Mouse (Mus musculus): ENCODE measurements at regions not wholly inside any gene's neighbourhood (a gene's known extent, or its start where the extent isn't known, plus 50 kb on each side); places are given as distances from the start of the nearest gene placed in this dataset.
"Not testable (repeated sequence)": the region's sequence is repeated elsewhere in the genome, so short reads cannot be mapped to it uniquely, and the experiment has no call there.

DNA sequence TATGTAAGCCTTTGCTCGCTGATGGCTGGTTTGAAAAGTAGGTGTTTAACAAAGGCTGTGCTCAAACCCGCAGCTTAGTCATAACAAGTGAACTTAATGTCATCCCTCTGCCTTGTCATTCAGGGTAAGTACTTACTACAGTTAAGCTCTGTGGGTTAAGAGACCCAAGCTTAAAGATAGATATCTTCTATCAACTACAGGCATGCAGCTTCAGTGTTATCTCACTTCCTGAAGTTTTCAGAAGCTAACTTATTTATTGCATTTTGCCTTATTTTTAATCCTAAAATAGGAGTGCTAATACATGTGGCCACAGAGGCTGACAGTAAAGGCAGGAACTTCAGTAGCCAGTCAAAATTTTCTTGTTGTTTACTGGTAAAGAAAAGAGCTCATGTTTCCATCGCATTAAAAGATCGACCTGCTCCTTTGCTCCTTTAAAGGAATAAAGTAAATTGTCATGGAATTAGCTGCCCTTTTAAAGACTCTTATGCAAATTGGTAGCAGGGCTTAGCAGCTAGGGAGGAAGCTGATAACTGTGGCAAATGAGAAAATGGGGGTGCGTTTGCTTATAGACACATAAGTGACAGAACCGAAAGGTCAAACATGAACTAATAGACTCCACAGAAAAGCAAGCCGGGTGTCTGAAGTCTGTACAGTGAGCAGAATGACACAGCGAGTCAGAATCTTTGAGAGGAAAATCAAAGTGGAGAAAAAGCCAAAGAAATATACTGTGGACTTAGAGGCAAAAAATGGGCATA, 55.9 kb upstream of the Inpp4b start:
- no peak for DNase-seq (ENCODE audit: low read depth, low spot score)

DNA sequence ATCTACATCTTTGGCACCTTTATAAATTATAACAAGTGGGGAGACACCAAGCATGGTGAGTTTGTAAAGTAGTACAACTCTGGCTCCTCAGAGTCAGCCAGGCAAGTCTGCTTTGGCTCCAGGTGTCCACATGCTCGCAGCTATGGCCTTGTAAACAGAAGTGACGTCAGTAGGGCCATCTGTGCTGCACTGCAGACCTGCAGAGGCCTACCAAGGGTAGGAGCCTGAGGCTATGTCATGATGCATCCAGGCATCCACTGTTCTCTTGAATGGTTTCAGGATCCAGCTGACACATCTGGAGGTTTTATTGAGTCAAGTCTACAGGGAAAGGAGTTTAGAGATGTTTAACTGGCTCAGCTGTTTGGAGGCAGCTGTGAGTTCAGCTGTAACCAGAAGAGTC, 82.3 kb upstream of the Inpp4b start:
- no peak for DNase-seq (ENCODE audit: low read depth, low spot score)

DNA sequence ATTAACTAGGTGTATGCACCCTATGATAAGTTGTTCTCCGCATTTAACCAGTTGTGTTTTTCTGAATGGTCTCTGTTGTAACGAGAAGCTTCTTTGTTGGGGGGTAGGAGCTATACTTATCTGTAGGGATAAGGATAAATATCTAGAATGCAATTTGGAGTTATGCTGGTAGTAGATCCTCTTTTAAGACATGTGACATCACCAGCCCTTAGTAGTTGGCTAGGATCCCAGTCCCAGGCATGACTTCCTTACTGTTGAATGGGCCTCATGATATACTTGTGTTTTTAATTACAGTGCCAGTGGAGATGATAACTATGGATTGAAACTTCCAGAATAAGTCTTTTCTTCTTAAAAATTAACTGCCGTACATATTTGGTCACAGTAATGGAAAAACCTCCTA, 118.5 kb upstream of the Inpp4b start:
- DNase-seq (ENCODE audit: low read depth, low spot score), result no peak

DNA sequence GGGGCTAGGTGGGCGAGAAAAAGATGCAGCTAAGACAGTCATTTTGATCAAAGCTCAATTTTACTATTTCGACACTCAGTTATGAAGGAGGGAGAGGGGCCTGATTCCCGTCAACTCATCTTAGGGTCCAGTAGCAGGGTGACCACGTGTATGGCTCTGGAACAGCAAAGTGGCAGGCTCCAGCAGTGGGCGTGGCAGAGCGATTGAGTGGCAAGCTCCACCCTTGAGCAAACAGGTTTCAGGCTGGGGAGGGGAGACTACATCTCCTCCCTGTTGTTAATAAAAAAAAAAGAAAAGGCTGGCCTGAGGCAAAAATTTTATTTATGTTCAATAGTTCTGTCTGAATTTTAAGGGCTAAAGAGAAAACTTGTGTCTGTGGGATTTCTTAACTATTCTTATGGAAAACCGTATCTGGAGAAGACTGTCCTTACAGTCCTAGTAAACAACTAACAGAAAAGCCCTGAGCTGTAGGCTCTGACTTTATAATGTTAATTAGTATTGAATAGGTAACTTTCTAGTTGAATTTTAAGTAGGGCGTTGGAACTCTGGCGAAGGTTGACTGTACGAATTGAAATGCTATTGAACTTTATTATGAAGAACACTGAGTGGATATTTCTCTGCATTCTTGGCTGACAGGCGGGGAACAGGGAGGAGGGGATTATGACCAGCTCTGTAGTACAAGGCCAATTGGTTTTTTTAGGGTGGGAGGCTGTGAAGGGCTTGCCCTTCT, 155.1 kb upstream of the Inpp4b start:
- DNase-seq (ENCODE audit: low read depth, low spot score), result not testable (repeated sequence)

DNA sequence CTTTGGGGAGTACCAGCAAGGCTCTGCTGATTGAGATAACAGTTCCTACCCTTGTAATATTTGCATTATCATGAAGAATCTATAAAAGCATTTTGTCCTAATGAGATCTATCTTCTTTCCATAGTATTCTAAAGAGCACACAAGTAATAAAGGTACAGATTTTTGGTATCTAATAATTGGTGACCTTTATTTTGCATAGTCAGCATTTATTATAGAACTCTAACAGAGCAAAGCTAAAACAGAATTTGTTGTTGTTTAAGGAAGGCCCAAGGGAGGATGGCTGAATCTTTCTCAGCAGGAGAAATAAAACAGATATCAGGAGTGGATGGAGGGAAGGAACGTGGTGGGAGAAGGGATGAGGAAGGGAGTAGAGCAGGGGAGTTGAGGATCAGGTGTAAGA, 160.8 kb upstream of the Usp38 start:
- DNase-seq (ENCODE audit: low read depth, low spot score), result no peak

DNA sequence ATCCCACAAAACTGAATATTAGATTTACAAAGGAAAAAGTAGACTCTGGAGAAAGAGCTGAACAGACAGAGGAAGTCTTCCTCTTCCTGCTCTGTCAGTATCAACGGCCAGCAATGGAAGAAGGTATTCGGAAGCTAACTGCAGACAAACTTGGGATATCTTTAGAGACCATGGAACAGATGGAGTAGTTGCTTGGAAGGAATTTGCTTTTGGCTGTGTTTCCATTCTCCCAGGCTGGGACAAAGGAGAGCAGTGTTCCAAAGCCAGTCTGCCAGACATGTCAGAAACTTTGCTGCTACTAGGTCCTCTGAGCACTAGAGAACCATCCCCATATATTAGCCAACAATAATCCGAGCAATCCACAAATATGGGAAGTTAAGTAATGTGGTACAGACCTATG, 132.5 kb upstream of the Usp38 start:
- DNase-seq (ENCODE audit: low read depth, low spot score), result no peak

DNA sequence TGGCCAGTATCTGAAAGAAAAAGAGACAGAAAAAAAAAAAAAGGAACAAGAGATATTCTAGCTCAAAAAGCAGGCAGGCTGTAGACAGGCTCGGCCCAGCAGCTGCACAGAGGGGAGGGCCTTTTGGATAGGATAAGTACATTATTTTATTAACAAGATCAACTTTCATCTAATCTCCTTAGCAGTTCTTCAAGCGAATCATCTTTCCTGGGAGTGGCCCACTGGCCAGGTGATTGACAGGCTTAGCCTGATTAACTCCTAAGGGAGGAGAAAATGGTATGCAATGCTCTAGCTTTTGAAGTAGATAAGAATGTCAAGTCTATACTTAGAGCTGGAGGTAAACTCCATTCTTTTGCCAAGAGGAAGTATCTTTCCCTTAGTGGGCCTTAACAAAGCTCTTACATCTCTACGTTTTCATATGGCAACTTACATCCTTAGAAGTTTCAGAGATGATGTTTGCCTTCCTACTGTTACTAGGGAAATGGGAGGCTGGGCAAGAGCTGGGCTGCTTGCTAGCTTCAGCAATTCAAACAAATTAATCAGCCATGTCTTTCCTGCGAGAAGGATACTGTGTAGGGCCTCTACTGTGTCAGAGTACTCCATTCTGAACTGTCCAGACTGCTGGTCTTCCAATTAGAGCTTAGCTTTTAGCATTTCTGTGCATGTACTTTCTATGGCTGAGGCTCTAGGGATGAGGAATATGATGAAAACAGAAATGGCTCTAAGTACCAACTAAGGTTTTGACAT, 92.2 kb upstream of the Usp38 start:
- peak; percentile 58 for DNase-seq (ENCODE audit: low read depth, low spot score)

DNA sequence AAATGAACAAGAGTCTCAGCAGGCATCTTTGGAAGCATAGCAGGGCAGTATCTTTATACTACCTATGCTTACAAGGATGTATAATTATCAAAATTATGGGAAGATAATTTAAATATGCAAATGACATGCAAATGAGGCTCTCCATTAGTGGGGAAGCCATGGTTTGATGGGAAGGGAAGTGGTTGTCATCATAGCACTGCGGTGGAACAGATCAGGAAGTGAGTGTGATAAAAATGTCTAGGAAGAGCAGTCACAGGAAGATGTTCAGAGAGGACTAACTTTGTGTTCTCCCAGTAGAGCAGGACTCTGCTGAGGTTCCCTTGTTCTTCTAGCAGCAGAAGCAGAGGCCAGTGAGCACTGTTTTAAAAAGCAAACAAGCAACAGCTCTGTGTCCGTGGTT, 84.2 kb upstream of the Usp38 start:
- no peak for DNase-seq (ENCODE audit: low read depth, low spot score)

DNA sequence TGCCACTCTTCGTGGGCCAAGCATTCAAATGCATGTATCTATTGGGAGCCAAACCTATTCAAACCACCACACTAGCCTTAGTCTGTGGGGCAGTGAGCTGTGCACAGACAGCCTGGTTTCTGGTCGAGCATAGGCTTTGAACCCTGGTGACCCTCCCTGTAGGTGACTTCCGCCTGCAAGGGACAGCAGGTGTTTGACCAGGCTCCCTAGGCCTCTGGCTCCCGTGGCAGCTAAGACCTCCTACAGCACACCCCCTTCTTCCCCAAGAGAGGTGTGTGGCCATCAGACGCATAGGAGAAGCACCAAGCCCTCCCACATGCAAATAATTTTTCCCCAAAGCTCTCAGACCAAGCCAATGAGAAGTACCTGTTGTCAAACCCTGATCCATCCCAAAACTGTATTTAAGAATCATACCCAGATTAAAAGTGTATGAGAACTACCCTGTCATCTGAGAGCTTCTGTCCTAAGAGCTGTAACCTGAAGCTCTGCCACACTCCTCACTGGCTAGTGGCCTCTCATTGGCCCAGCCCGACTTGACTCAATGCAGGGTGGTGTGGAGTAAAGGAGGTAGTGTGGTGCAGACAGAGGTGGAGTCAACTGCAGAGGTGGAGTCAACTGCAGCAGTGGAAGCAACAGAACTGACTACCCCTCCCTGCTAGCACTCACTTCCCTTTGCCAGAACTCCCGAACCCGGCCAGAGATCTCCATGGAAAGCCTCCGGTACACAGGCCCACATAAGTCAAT, 82.5 kb upstream of the Usp38 start:
- DNase-seq (ENCODE audit: low read depth, low spot score), result no peak

DNA sequence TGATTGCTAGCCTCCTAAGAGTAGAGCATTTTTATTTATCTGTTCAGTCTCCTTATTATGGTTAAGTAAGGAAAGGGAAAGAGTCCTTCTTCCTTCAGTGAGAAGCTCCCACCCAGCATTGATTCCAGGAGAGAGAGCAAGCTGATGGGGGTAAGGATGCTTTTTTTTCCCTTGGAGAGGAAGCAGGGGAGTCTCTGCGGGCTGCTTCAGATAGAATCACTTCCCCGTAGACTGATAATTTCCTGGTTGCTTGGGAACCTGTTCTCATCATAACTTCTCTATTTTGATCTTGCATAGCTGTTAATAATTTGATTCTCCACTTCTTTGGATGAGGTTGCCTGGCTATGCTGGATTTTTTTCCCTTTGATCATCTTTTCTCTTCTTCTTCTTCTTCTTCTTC, 80.5 kb upstream of the Usp38 start:
- no peak for DNase-seq (ENCODE audit: low read depth, low spot score)

DNA sequence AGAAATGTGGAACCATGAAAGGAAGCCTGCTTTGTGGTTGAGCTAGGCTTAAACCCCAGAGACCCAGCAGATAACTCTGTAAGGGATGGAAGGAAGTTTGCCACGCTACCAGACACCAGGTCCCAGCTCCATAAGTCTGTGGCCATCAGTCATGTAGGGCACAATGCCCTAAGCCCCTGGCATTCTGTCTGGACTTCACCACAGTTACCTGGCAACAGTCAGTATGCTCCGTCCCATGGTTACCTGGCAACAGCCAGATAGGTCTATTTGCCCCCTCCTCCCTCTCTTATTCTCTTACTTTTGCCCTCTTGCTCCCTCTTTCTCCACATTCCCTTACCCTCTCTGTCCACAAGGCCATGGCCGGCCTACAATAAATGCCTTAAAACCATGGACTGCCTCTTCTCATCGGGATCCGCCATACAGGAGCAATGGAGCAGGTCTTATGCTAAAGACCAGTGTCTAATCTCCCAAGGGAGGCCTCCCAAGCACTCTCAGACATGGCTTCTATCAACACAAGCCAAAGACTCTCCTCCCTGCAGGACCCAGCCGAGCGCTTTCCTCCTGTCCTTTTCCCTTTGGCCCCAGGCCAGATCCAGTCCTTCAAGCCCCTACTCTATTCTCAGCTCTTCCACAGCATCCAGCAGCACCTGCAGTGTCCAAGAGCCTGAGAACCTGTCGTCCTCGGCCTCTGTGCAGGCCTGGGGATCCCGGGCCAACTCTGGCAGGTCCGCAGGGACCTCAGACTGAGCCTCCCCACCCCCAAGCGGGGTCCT, 66.3 kb upstream of the Usp38 start:
- DNase-seq (ENCODE audit: low read depth, low spot score), result no peak

DNA sequence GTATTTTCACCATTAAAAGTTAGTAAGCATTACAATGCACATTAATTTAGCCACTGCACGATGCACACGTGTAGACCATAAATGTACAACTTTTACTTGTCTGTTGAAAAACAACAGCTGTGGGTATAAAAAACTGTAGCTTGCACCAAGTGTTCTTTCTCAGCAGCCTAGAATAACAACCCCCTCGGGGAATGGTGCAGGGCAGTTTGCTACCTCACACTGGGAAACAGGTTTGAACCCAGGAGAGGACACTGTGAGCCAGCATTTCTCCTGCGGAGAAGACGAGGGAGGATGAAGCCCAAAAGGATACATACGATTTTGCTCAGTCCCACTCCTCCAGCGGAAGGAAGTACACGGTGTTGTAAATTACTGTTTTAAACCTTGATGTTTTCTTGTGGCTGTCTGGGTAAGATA, 65.2 kb upstream of the Usp38 start:
- DNase-seq (ENCODE audit: low read depth, low spot score), result no peak

DNA sequence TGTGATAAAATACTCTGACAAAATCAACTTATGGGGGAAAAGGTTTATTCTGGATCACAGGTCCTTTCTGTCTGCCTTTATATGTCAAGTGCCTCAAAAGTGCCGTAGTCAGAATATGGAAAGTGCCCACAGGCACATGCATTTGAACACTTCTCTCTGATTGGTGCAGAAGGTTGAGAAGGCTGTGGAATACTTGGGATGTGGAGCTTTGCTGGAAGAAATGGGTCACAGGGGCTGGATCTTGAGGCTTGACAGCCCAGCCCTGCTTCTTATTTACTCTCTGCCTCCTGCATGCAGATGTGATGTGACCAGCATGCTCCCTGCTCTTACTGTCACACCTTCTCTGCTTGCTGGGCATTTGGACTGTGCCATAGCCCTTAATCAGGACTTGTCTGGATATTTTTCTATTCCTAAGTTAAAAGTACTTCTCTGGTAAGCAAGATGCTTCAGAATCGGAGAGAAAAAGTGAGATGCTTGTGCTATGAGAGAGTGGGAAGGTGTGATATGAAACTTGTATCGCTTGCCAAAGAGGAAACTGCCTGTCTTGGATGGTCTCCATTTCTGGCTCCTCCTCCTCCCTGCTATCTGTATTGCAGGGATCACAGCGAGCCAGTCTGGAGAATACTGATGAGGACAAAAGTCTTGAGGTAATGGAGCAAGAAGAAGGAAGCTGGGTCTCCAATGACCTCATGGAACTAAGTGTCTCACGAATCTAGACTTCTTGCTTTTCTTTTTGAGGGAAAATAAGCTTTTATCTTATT, 54.5 kb upstream of the Usp38 start:
- DNase-seq (ENCODE audit: low read depth, low spot score), result no peak

DNA sequence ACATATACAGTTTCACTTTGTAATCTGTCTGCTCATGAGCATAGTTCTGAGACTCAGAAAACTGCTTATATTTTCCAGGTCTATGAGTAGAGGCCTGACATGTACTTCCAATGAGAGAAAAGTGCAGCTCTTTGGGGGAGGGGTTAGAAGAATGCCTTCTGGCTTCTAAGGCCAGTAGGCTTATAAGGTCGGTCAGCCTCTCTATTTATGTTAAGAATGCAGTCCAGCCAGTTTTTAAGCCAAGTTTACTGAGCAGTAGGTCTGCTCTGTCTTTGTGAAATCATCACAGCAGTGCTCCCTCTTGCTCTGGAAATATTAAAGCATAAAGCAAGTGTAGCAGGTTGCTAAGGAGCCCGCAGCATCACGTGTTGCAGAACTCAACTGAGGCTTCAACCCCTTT, 53.8 kb upstream of the Usp38 start:
- DNase-seq (ENCODE audit: low read depth, low spot score), result no peak

DNA sequence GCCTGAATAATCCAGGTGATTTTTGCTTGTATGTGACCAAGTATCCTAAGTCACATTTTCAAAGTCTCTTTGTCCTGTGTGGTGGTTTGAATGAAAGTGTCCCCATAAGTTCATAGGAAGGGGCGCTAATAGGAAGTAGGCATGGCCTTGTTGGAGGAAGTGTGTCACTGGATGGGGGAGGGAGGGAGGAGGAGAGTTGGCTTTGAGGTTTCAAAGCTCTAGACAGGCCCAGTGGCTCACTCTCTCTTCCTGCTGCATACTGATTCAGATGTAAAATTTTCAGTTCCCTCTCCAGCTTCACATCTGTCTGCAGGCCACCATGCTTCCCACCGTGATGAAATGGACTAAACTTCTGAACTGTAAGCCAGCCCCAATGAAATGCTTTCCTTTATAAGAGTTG, 52.0 kb upstream of the Usp38 start:
- DNase-seq (ENCODE audit: low read depth, low spot score), result no peak

Data from retina, postnatal 7 days (tissue).